Mouse (Mus musculus) myocyte (in vitro differentiated cells): ENCODE measurements around the gene Sema6d. TPM values are rescaled to one million over a fixed set of nuclear protein-coding genes. Genes with fewer than 3 reads are reported as not detected.

Source experiments
- H3K27me3 ChIP-seq: one replicate; pipeline ENCODE4 v1.6.1; 2011; ENCODE audit not compliant: control insufficient read depth, insufficient read depth, insufficient read length
- H3K36me3 ChIP-seq: one replicate; pipeline ENCODE4 v1.6.1; 2011; ENCODE audit not compliant: control insufficient read depth, insufficient read depth
- H3K4me2 ChIP-seq: one replicate; pipeline ENCODE4 v1.6.1; 2011; ENCODE audit warnings: low read depth, control low read depth
- H3K4me3 ChIP-seq: one replicate; pipeline ENCODE4 v1.5.1; 2011; ENCODE audit warnings: mild to moderate bottlenecking, control low read depth, moderate library complexity
- H3K79me2 ChIP-seq: one replicate; pipeline ENCODE4 v1.6.1; 2011; ENCODE audit not compliant: control insufficient read depth, insufficient read depth
- H3ac ChIP-seq: one replicate; pipeline ENCODE4 v1.6.1; 2011; ENCODE audit not compliant: control insufficient read depth, insufficient read length
- CEBPB ChIP-seq: IDR thresholded peaks from 2 replicates; pipeline ENCODE4 v1.6.1; 2011; ENCODE audit warnings: mild to moderate bottlenecking, moderate library complexity; ENCODE audit not compliant: poor library complexity, insufficient read depth, severe bottlenecking
- E2F4 ChIP-seq: IDR thresholded peaks from one replicate; pipeline ENCODE4 v1.6.1; 2011; ENCODE audit warnings: mild to moderate bottlenecking, control low read depth, moderate library complexity; ENCODE audit not compliant: insufficient read depth
- MAX ChIP-seq: IDR thresholded peaks from one replicate; pipeline ENCODE4 v1.6.1; 2011; ENCODE audit warnings: low read depth, mild to moderate bottlenecking, control low read depth
- MYOD1 ChIP-seq, 3 experiments: IDR thresholded peaks; one replicate each; pipeline ENCODE4 v1.6.1; 2011; ENCODE audit warnings: control low read depth in 2 of 3, low read depth in 2 of 3, mild to moderate bottlenecking in 2 of 3, moderate library complexity in 1 of 3; ENCODE audit not compliant: insufficient read length in 2 of 3, control insufficient read depth in 1 of 3
- MYOG ChIP-seq, 3 experiments: IDR thresholded peaks; one replicate each; pipeline ENCODE4 v1.6.1; 2011; ENCODE audit warnings: control low read depth in 2 of 3, low read depth in 2 of 3, mild to moderate bottlenecking in 2 of 3; ENCODE audit not compliant: insufficient read length in 2 of 3, control insufficient read depth in 1 of 3, insufficient read depth in 1 of 3
- POLR2A ChIP-seq: IDR thresholded peaks from one replicate; pipeline ENCODE4 v1.6.1; 2011; ENCODE audit warnings: low read depth, mild to moderate bottlenecking, control low read depth, moderate library complexity; ENCODE audit not compliant: insufficient read length
- POLR2AphosphoS2 ChIP-seq: IDR thresholded peaks from one replicate; pipeline ENCODE4 v1.6.1; 2011; ENCODE audit warnings: low read depth, control low read depth; ENCODE audit not compliant: insufficient read length
- REST ChIP-seq: IDR thresholded peaks from one replicate; pipeline ENCODE4 v1.6.1; 2011; ENCODE audit warnings: mild to moderate bottlenecking, control low read depth, moderate library complexity; ENCODE audit not compliant: insufficient read depth, insufficient read length
- SRF ChIP-seq: IDR thresholded peaks from one replicate; pipeline ENCODE4 v1.6.1; 2011; ENCODE audit warnings: low read depth; ENCODE audit not compliant: control insufficient read depth, insufficient read length
- TCF12 ChIP-seq: IDR thresholded peaks from one replicate; pipeline ENCODE4 v1.6.1; 2011; ENCODE audit warnings: mild to moderate bottlenecking, control low read depth; ENCODE audit not compliant: poor library complexity, insufficient read depth, severe bottlenecking
- TCF3 ChIP-seq: IDR thresholded peaks from one replicate; pipeline ENCODE4 v1.6.1; 2011; ENCODE audit warnings: low read depth, control low read depth; ENCODE audit not compliant: insufficient read length
- USF1 ChIP-seq: IDR thresholded peaks from one replicate; pipeline ENCODE4 v1.6.1; 2011; ENCODE audit warnings: low read depth, mild to moderate bottlenecking, control low read depth, moderate library complexity
- polyA plus RNA-seq: library from polyadenylated mRNA; unstranded; fragments of >200 nt; fragmentation: generic; extraction: Trizol; gene quantifications from one replicate; pipeline ENCODE4 v1.2.1, GENCODE M21; 2012; ENCODE audit warnings: missing spikeins

Sema6d gene
- polyA plus RNA-seq, 1 experiment: 0.97 TPM

- Histone ChIP-seq H3K36me3 (no peaks in the 10 kb centered on the region), H3K27me3 (no peaks in the 10 kb centered on the region), H3K4me3 (no peak overlapping the region), H3K4me2 (no peak overlapping the region), H3ac (no peak overlapping the region), H3K79me2 (no peaks in the 10 kb centered on the region)
- no peak for TF ChIP-seq SRF
These were observed 612.9 kb downstream of the Sema6d start for GRCm38 (mm10) chr2:124702621-124703020.

DNA sequence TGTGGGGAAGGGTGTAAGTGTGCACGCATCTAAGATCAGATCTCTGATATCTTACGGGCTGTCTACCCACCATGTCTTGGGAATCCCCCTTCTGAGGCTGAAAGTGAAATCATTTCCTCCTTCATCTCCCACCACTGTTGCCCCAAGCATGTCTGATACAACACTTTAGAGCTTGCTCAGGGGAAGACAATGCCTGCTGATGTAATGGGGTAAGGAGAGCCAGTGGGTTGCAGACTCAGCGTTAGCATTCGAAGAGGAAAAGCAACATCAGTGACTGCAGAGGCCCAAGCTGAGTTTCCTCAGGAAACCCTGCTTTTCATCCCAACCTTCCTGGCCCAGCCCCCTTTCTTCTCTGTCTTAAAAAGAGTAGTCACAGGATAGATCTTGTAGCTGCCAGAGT is 615.2 kb downstream of the Sema6d start:
- no peaks in the 10 kb centered on the region for H3K36me3 ChIP-seq
- H3ac ChIP-seq: no peak overlapping the region
- no peaks in the 10 kb centered on the region for H3K79me2 ChIP-seq
- no peak overlapping the region for H3K4me3 ChIP-seq
- TF ChIP-seq TCF12 (no peak), USF1 (no peak), SRF (no peak), MYOG (IDR thresholded peaks at IDR 0.05; ENCODE audit: control insufficient read depth in 1 of 3, insufficient read depth in 1 of 3, insufficient read length in 2 of 3, low read depth in 2 of 3) (no peak), E2F4 (no peak)
- H3K4me2 ChIP-seq: no peak overlapping the region
- H3K27me3 ChIP-seq: no peaks in the 10 kb centered on the region

DNA sequence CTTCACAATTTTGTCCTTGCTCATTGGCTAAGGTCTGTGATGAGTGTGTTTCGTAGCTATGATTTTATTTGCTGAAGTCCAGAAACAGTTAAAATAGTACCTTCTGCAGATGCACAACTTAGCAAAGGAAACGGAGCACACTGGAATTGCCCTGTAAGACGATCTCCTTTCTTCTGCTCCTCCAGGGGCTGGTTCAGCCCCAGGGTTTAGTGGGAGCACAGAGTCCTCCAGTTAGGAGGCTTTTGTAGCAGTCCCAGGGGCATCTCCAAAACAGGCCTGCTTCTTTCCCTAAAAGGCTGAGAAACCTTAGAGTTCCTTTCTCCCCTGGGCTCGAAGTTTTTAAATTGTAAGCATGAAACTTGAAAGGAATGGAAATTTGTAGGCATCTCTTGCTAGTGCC is 616.0 kb downstream of the Sema6d start:
- H3K4me2 ChIP-seq: no peak overlapping the region
- H3K4me3 ChIP-seq: no peak overlapping the region
- no peaks in the 10 kb centered on the region for H3K79me2 ChIP-seq
- no peaks in the 10 kb centered on the region for H3K27me3 ChIP-seq
- H3K36me3 ChIP-seq: no peaks in the 10 kb centered on the region
- no peak for TF ChIP-seq MAX
- TF ChIP-seq SRF: no peak
- no peak for TF ChIP-seq CEBPB
- no peak for TF ChIP-seq REST
- TF ChIP-seq MYOG (IDR thresholded peaks at IDR 0.05; ENCODE audit: control insufficient read depth in 1 of 3, insufficient read depth in 1 of 3, insufficient read length in 2 of 3, low read depth in 2 of 3): no peak
- TF ChIP-seq POLR2A: no peak
- no peak for TF ChIP-seq USF1
- no peak for TF ChIP-seq E2F4
- TF ChIP-seq POLR2AphosphoS2: no peak
- no peak for TF ChIP-seq TCF3
- TF ChIP-seq TCF12: no peak
- TF ChIP-seq MYOD1 (IDR thresholded peaks at IDR 0.05; ENCODE audit: control insufficient read depth in 1 of 3, insufficient read length in 2 of 3, low read depth in 2 of 3): no peak
- H3ac ChIP-seq: no peak overlapping the region

- TF ChIP-seq POLR2AphosphoS2: no peak
- TF ChIP-seq SRF: no peak
- TF ChIP-seq MYOD1 (IDR thresholded peaks at IDR 0.05; ENCODE audit: control insufficient read depth in 1 of 3, insufficient read length in 2 of 3, low read depth in 2 of 3): no peak
- Histone ChIP-seq H3K4me3 (no peak overlapping the region), H3K36me3 (no peaks in the 10 kb centered on the region)
These were observed 617.1 kb downstream of the Sema6d start for GRCm38 (mm10) chr2:124706896-124707295.

More at GRCm38 (mm10) chr2:124706896-124707295, 617.1 kb downstream of the Sema6d start:
- H3K79me2 ChIP-seq: no peaks in the 10 kb centered on the region
- no peak overlapping the region for H3ac ChIP-seq
- H3K27me3 ChIP-seq: no peaks in the 10 kb centered on the region
- H3K4me2 ChIP-seq: no peak overlapping the region
